Mouse (Mus musculus) testis, postnatal 14 days (tissue): Measurements from ENCODE around the gene Ipo5.

Experiments
- DNase-seq: peaks from one replicate; pipeline ENCODE4 v3.0.0; 2021; ENCODE audit warnings: low spot score

Gene Ipo5

DNA sequence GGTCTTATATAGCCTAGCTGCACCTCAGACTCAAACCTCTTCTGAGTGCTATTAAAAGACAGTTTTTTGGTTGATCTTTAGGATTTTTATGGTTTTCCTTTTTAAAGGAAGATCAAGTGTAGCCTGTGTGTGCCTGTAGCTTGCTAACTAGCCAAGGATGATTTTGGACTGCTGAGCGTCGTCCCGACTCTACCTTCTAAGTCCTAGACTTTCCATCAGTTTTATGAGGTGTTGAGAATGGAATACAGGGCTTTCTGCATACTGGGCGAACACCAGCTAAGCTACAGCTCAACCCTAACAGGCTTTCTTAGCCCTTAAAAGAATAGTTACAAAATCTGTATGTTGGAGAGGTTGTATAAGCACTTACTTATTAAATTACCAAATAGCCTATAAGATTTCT is 13.0 kb downstream of the Ipo5 start:
- DNase-seq, result no peak

DNA sequence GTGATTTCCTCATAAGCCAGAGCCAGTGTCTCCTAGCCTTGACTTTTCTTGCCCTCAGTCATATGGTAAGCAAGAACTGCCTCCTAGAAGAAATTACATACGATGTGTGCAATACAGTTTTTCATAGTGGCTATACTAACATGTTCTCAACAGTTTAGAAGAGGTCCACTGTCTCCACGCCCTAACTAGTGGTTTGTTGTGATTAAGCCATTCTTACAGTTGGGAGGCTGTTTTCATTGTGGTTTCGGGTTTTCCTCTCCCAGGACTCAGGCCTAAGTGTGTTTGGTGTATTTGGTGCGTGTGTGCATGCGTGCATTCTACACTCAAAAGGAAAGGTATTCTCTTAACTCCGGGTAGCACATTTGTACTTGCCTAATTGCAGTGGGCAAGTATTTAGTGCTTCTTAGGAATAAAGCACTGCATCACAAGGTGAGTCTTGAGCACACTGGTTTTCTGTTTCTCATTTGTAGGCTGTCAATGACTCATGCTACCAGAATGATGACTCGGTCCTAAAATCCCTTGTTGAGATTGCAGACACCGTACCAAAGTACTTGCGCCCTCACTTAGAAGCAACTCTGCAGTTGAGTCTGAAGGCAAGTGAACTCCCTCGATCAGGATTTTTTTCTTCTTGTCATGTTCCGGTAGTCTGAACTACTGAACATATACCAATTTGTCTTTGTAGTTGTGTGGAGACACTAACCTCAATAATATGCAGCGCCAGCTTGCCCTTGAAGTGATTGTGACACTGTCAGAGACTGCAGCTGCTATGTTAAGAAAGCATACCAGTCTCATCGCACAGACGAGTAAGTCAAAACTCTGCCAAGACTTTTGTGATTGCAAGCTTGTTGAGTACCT is 14.9 kb downstream of the Ipo5 start:
- DNase-seq, result no peak

DNA sequence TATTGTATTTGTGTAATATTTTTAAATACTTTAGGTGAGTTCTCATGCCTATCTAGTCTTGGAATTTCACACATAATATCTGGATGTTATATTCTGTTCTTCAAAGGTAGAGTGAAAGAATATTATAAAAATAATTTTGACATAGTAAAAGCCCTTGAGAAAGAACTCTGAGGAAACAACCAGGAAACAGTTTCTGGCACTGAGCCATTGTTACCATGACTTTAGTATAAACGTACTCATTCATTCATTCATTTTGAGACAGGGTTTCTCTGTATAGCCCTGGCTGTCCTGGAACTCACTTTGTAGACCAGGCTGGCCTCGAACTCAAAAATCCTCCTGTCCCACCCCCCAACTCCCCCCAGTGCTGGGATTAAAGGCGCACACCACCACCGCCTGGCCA is 20.2 kb downstream of the Ipo5 start:
- no peak for DNase-seq

DNA sequence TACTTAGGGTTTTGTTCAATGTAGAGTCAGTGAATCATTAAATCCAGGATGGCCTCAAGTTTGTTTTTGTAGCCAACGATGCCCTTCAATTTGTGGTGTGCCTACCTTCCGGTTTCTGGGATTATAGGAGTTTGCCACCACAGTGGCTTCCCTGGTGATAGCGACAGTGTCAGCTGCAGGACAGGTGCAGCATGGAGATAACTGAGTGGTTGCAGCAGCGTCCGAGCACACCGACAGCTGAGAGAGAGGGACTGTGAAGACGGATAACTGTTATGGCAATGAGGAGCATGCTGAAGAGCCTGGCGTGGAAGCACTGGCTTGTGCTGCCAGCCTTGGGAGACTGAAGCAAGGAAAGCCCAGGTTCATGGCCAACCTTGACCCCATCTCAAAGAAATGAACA is 22.6 kb downstream of the Ipo5 start:
- no peak for DNase-seq

DNA sequence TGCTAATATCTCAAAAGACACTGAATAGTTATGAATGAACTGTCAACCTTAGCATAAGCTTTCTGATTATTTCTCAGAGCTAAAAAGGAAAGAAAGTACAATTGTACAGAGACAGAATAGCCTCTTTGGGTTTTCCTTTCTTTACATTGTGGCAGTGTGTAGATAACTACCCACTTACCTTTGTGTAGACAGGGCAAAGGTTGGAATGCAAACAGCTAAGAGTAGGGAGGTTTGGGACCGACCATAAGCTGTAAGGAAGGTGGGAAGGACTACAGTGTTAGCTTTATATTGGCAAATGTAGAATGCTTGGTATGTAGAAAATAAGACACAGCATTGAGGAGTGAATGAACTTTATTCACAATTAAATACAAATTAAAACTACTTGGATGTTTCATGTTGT is 26.1 kb downstream of the Ipo5 start:
- DNase-seq, result no peak

DNA sequence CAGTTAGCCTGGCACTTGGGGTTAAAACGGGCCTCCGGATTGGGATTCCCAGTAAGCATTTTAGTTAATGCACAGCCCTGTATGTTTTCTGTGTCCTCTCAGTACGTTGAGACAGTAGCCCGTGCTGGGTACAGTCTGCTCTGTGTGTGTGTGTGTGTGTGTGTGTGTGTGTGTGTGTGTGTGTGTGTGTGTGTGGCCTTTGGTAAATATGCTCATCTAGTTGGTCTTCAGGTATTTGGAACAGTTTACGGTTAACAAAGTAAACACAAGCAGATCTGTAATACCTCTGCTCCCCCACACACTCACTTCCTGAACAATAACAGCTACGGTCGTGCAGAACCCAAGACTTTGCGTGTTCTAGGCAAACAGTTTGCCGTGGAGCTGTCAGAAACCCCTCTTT is 31.8 kb downstream of the Ipo5 start:
- no peak for DNase-seq

DNA sequence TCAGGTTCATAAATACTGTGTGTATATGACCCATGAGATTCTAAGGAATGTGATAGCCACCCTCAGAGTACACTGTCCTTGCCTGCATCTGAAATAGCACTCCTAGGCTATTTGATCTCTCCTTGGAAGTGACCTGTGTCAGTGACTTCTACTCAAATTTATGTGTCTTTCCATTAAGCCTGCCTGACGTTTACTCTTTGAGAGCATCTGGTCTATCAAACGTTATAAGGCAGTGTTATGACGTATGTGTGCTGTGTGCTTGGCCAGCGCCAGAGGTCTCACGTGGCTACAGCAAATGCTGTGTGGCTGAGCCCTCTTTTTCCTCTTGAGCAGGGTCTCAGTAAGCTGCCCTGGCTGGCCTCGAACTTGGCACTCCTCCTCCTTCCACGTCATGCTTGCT is 34.1 kb downstream of the Ipo5 start:
- DNase-seq, result no peak

DNA sequence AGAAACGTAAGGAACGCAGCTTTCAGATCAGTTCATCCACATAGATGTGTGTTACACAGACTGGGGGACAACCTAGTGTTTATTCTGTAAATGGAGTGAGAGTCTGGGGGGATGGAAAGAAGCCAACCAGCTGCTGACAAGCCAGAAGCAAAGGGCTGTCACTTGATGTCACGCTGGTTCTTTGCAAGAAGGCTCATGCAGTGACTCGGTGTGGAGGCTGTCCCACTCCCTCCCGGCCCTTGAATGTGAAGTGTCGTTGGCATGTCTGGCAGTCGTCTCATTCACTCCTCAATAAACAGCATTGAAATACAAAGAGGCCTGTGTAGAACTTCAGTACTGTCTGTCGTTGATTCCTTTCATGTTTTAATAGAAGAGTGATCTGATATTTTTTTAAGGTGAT is 36.1 kb downstream of the Ipo5 start:
- no peak for DNase-seq

DNA sequence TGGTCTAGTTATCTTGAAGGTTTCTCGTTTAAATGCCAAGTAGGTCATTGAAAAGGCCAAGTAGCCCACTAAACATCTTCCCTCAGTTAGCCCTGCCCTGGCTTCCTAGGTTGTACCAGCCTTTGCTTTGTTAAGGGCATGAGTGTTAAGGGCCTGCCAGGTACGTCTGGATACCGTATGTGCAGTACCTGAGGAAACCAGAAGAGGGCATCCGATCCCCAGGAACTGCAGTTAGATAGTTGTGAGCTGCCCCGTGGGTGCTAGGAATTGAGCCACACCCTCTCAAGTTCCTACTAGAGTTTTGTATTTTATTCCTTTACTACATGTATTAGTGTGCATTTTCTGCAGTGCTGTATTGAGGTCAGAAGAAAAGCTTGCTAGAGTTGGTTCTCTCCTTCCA is 38.0 kb downstream of the Ipo5 start:
- no peak for DNase-seq

DNA sequence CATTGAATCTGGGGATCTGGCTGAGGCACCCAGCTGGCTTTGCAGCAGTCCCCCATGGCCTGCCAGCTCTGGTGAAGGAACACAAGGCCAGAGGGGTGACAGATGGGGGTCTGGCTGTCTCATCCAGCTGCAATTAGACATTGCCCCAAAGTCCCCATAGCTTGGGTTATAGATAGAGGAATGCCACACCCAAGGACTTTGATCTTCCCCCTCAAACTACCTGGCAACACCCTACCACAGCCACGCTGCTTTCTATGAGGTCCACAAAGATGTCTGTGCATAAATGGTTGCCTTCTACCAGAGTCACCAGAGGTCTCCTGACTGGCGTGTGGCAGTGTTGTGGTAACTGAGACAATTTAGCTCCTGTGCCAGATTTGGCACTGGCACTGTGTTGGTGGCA is 39.0 kb downstream of the Ipo5 start:
- DNase-seq, result no peak

DNA sequence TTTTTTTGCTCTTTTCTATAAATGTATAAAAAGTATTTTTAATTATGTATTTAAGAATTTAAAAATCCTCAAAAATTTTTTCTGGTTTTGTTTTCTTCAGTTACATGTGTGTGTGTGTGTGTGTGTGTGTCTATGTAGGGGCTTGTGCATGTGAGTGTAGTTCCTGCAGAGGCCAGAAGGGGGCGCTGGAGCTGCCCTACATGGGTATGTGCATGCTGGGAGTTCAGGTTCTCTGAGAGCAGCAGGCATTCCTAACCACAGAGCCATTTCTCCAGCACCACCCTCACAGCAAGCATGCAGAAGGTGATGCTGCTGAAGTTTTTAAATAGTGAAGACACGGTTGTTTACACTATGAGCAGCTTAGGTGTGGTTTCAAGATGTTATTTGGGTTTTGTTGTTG is 41.4 kb downstream of the Ipo5 start:
- peak; percentile 30 for DNase-seq

DNA sequence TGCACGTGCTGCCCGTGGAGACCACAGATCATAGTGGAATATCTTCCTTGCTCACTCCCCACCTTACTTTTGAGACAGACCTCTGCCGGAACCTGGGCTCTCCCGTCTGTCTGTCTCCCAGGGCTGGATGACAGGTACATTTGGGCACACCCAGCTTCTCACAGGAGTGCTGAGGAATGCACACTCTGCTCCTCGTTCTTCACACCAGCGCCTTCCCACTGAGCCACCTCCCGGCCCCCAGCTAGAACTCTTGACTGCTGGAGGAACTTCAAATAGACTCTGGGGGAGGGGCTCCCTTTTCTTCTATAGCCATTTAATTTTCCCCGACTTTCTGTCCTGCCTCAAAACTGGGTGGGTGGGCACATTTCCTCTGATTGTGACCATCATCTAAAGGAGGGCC is 49.5 kb downstream of the Ipo5 start:
- DNase-seq, result no peak

DNA sequence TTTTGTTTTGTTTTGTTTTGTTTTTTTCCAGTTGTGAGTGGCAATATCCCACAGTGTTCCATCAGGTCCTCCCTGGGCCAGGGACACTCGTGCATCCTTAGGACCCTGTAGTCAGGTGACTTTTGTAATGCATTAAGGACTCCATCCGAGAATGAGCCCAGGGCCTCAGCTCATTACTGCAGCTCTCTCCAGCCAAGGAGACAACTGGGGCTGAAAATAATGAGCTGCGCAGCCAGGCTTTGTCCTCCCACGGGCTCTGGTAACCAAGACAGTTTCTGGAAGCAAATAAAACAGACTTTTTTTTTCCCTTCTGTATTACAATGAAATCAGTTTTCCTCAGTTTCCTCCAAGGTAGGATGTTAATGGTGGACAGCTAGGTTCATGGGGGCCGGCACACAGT is 50.0 kb downstream of the Ipo5 start:
- no peak for DNase-seq

DNA sequence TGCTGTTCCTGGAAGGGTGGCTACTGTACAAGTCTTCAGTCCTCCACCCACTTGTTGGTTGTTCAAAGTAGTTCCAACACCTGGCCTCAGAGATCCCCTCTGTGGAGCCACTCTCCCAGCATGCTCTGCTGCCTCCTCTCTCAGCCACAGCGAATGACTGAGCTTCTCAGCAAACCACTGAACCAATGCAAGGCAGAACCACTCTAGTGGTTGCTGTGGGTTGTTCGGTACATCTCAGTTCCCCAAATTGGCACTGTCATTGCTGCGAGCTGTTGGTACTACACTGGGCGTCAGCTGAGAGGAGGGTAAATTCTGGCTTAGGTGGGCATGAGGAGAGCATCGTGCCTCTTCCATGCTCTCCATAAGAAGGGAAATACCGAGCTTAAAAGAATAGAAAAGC is 56.0 kb downstream of the Ipo5 start:
- DNase-seq, result no peak

DNA sequence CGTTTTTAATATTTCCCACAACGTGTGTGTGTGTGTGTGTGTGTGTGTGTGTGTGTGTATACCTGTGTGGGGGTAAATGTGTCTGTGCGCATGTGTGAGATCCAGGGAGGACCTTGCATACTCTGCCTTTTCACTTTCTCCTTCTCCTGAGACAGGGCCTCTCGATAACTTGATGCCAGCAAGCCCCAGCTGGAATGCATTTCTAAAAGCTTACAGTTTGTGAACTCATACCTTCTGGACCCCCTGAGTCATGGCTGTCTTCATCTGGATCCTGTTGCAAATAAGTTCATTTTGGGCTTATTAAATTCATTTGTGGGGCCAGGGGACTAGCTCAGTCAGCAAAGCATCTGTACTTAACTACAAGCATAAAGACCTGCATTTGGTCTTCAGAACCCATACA is 57.7 kb downstream of the Ipo5 start:
- DNase-seq, result no peak

DNA sequence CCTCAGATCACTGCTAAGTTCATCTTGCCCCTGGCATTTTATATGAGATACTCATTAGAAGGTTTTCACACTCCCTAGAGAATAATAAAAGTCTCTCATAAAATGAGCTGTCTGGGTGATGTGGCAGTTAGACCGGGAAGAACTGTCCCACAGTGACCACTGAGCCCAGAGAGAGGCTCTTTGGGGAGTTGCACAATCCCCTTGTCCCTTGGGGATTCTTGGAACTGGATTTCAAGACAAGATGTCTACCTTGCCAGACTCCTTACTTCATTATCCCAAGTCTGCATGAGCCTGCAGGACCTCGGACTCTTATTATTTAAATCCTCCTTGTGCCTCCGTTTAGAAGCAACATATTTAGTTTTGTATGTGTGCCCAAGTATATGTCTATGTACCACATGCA is 58.6 kb downstream of the Ipo5 start:
- DNase-seq, result no peak

DNA sequence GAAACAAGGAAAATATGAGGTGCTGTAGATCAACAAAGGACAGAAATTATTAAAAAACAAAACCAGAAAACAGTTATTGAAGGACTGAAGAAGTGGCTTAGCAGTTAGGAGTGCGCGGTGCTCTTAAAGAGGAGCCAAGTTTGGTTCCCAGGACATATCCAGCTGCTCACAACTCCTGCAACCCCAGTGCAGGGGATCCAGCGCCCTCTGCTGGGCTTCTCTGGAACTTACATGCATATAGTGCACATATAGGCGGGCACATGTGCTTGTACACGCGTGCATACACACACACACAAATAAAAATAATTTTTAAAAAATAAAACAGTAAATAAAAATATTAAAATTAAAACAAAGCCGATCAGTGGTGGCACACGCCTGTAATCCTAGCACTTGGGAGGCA is 59.6 kb downstream of the Ipo5 start:
- no peak for DNase-seq

DNA sequence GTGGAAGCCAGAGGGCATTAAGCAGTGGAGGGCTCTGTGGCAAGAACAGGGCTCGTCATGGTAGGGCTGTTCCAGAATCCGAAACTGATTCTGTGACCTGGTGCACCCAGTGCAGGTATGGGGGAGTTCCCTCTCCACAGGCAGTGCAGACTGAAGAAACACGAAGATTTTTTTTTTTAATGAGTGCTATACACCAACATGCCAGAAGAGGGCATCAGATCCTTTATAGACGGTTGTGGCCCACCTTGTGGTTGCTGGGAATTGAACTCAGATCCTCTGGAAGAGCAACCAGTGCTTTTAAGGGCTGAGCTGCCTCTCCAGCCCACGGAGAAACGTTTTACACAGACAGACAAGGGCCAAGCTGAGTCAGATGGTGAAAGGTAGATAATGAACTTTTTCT is 60.3 kb downstream of the Ipo5 start:
- DNase-seq, result no peak

DNA sequence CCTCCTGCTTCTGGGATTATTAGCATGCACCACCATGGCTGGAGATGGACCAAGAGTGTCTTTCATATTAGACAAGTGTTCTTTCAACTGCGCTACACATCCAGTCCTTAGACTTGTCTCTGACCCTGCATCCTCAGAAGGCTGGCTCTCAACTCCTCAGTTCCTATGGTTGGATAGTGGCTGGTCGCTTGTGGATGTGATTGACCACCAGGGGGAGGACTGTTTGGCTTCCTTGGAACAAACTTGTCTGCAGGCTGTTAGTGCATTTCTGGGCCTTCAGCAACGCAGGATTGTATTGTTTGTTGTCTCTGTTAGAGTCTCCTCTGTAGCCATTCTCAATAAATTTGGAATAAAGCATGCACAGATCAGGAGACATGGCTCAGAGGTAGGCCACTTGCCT is 68.5 kb downstream of the Ipo5 start:
- DNase-seq, result no peak

DNA sequence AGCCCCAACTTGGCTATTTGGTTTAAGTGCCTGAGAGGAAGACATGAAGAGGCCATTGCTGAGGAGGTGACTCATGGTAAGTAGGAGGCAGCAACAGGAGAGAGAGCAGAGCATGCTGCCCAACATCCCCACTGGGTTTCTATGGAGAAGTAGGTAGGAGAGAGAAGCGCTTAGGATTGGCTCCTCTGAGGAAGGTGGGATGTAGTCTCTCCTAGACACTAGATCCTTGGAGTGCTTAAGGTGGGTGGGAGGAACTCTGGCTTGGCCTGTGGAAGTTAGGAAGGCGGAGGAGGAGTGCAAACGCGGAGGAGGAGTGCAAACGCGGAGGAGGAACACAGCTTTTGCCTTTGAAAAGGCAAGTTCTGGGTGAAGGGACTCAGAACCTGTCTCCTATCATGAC is 78.1 kb downstream of the Ipo5 start:
- DNase-seq, result no peak
